Mouse (Mus musculus) C2C12 (cell line): ENCODE data around the gene Pde4dip. TPM values are rescaled to one million over a fixed set of nuclear protein-coding genes. Genes with fewer than 3 reads are reported as not detected.

ENCODE experiments used
- H3K27me3 ChIP-seq: one replicate; pipeline ENCODE4 v1.6.1; 2011; ENCODE audit not compliant: control insufficient read depth, insufficient read depth, insufficient read length
- H3K36me3 ChIP-seq: one replicate; pipeline ENCODE4 v1.6.1; 2011; ENCODE audit not compliant: control insufficient read depth, insufficient read depth
- H3K4me3 ChIP-seq: one replicate; pipeline ENCODE4 v1.5.1; 2011; ENCODE audit warnings: mild to moderate bottlenecking, control low read depth; ENCODE audit not compliant: poor library complexity, insufficient read depth, severe bottlenecking
- H3K79me2 ChIP-seq: one replicate; pipeline ENCODE4 v1.6.1; 2011; ENCODE audit not compliant: control insufficient read depth, insufficient read depth
- H3K79me3 ChIP-seq: one replicate; pipeline ENCODE4 v1.6.1; 2011; ENCODE audit warnings: low read depth, control low read depth
- H3ac ChIP-seq: one replicate; pipeline ENCODE3; 2011; ENCODE audit warnings: low read depth; ENCODE audit not compliant: control insufficient read depth, insufficient read length
- CEBPB ChIP-seq: IDR thresholded peaks from one replicate; pipeline ENCODE4 v1.6.1; 2011; ENCODE audit warnings: low read depth, mild to moderate bottlenecking, control low read depth, moderate library complexity
- CTCF ChIP-seq: IDR thresholded peaks from one replicate; pipeline ENCODE4 v1.5.1; 2011; ENCODE audit not compliant: control insufficient read depth, insufficient read depth, insufficient read length
- FOSL1 ChIP-seq: IDR thresholded peaks from one replicate; pipeline ENCODE4 v1.8.0; 2011; ENCODE audit warnings: mild to moderate bottlenecking, low read length; ENCODE audit not compliant: poor library complexity, insufficient read depth, severe bottlenecking
- MAX ChIP-seq: IDR thresholded peaks from one replicate; pipeline ENCODE4 v1.6.1; 2011; ENCODE audit warnings: mild to moderate bottlenecking, control low read depth
- MYOD1 ChIP-seq: IDR thresholded peaks from one replicate; pipeline ENCODE4 v1.6.1; 2011; ENCODE audit warnings: low read depth; ENCODE audit not compliant: control insufficient read depth, insufficient read length
- MYOG ChIP-seq: IDR thresholded peaks from one replicate; pipeline ENCODE4 v1.6.1; 2011; ENCODE audit not compliant: control insufficient read depth, insufficient read length; ENCODE audit errors: extremely low read depth
- USF1 ChIP-seq: IDR thresholded peaks from one replicate; pipeline ENCODE4 v1.6.1; 2011; ENCODE audit warnings: low read depth, mild to moderate bottlenecking, control low read depth, moderate library complexity
- polyA plus RNA-seq: library from polyadenylated mRNA; unstranded; fragments of >200 nt; fragmentation: generic; extraction: Trizol; gene quantifications from one replicate; pipeline ENCODE4 v1.2.1, GENCODE M21; 2012; ENCODE audit warnings: missing spikeins

Gene Pde4dip
- polyA plus RNA-seq, 1 experiment = 26.4 TPM

- Histone ChIP-seq H3K4me3 (no peak overlapping the region), H3K27me3 (no peaks in the 10 kb centered on the region), H3ac (no peak overlapping the region), H3K79me3 (no peaks in the 10 kb centered on the region), H3K36me3 (no peaks in the 10 kb centered on the region), H3K79me2 (no peaks in the 10 kb centered on the region)
- TF ChIP-seq FOSL1 = no peak
- TF ChIP-seq MAX = no peak
- no peak for TF ChIP-seq CEBPB
These were observed 113.6 kb downstream of the Pde4dip start for GRCm38 (mm10) chr3:97774861-97775260.

GRCm38 (mm10) chr3:97767771-97768762 lies 120.4 kb downstream of the Pde4dip start:
- Histone ChIP-seq H3K27me3 (no peaks in the 10 kb centered on the region), H3ac (peak overlapping the region; percentile 72), H3K4me3 (peak overlapping the region; percentile 63), H3K36me3 (no peaks in the 10 kb centered on the region), H3K79me2 (peaks cover 46% of the 10 kb centered on the region), H3K79me3 (peaks cover 19% of the 10 kb centered on the region)
- TF ChIP-seq FOSL1 (no peak), USF1 (peak; percentile 54), CTCF (peak; percentile 84), MYOG (no peak), MYOD1 (peak; percentile 51), CEBPB (no peak), MAX (no peak)

- peaks cover 6% of the 10 kb centered on the region for H3K36me3 ChIP-seq
- peak overlapping the region; percentile 72 for H3ac ChIP-seq
- H3K79me3 ChIP-seq = peaks cover 26% of the 10 kb centered on the region
- TF ChIP-seq MAX (no peak), CTCF (no peak)
- peaks cover 54% of the 10 kb centered on the region for H3K79me2 ChIP-seq
- H3K27me3 ChIP-seq = no peaks in the 10 kb centered on the region
- peak overlapping the region; percentile 63 for H3K4me3 ChIP-seq
These were observed 121.3 kb downstream of the Pde4dip start for GRCm38 (mm10) chr3:97767041-97767770.

GRCm38 (mm10) chr3:97766459-97766858 lies 122.0 kb downstream of the Pde4dip start:
- TF ChIP-seq MYOG = no peak
- TF ChIP-seq MYOD1 = no peak
- TF ChIP-seq FOSL1 = no peak
- TF ChIP-seq USF1 = no peak
- no peak for TF ChIP-seq MAX
- no peaks in the 10 kb centered on the region for H3K27me3 ChIP-seq
- H3K36me3 ChIP-seq = peaks cover 11% of the 10 kb centered on the region
- peaks cover 62% of the 10 kb centered on the region for H3K79me2 ChIP-seq
- peak overlapping the region; percentile 63 for H3K4me3 ChIP-seq
- H3K79me3 ChIP-seq = peaks cover 28% of the 10 kb centered on the region
- H3ac ChIP-seq = peak overlapping the region; percentile 65

GRCm38 (mm10) chr3:97764152-97764551 lies 124.4 kb downstream of the Pde4dip start:
- Histone ChIP-seq H3K36me3 (peaks cover 15% of the 10 kb centered on the region), H3K4me3 (no peak overlapping the region)

GRCm38 (mm10) chr3:97761951-97762350 lies 126.6 kb downstream of the Pde4dip start:
- TF ChIP-seq USF1 = no peak
- no peak for TF ChIP-seq FOSL1
- no peak for TF ChIP-seq MYOD1
- TF ChIP-seq MAX = no peak
- TF ChIP-seq CTCF = no peak
- TF ChIP-seq MYOG = no peak
- no peak for TF ChIP-seq CEBPB
- peaks cover 28% of the 10 kb centered on the region for H3K79me3 ChIP-seq
- peaks cover 29% of the 10 kb centered on the region for H3K36me3 ChIP-seq
- H3K27me3 ChIP-seq = no peaks in the 10 kb centered on the region
- peaks cover 61% of the 10 kb centered on the region for H3K79me2 ChIP-seq
- no peak overlapping the region for H3K4me3 ChIP-seq
- no peak overlapping the region for H3ac ChIP-seq

More at GRCm38 (mm10) chr3:97764152-97764551, 124.4 kb downstream of the Pde4dip start:
- Histone ChIP-seq H3ac (no peak overlapping the region), H3K79me3 (peaks cover 33% of the 10 kb centered on the region), H3K79me2 (peaks cover 68% of the 10 kb centered on the region), H3K27me3 (no peaks in the 10 kb centered on the region)
- no peak for TF ChIP-seq MYOD1
- no peak for TF ChIP-seq FOSL1
